Mouse (Mus musculus): ENCODE data around the gene Snorc. TPM values are rescaled to one million over a fixed set of nuclear protein-coding genes. Genes with fewer than 3 reads are reported as not detected.
A peak's percentile ranks its signal among the peaks of the same experiment; 100 is the strongest.

Snorc gene
- total RNA-seq, 2 experiments from 2014 or later, result not detected

GRCm38 (mm10) chr1:87509561-87510165 lies 39.6 kb downstream of the Snorc start, which contains the start of gene Neu2:
Neu2 (plus strand) TSS chr1:87509889.
- intact Hi-C loops (cut with DNase I), result no loop called here
- DNase-seq, result peak; percentile 7 to 8

GRCm38 (mm10) chr1:87510166-87510691 lies 40.2 kb downstream of the Snorc start:
- peak; percentile 11 to 33 for DNase-seq
- intact Hi-C loops (cut with DNase I), result no loop called here

GRCm38 (mm10) chr1:87510845-87511244 lies 40.8 kb downstream of the Snorc start:
- intact Hi-C loops (cut with DNase I), result no loop called here
- no peak for DNase-seq

GRCm38 (mm10) chr1:87520467-87520866 lies 50.4 kb downstream of the Snorc start:
- no peak for DNase-seq
- intact Hi-C loops (cut with DNase I), result no loop called here

GRCm38 (mm10) chr1:87521523-87521922 lies 51.5 kb downstream of the Snorc start:
- no peak for DNase-seq
- intact Hi-C loops (cut with DNase I), result no loop called here

GRCm38 (mm10) chr1:87525041-87525440 lies 55.0 kb downstream of the Snorc start:
- intact Hi-C loops (cut with DNase I), result no loop called here
- DNase-seq, result no peak

Other genes with a start within 250 kb of the Snorc start
- gene Efhd1, start 205.9 kb upstream of the Snorc start, total RNA-seq (2021), result 1 to 10 TPM; 2.5 to 3.7 TPM
- 10 to 100 TPM; 43.3 to 46.4 TPM for gene Gigyf2, start 143.3 kb upstream of the Snorc start, total RNA-seq (2021)
- not detected for gene Kcnj13, start 75.5 kb upstream of the Snorc start, total RNA-seq (2021)
- gene Neu2, start 39.6 kb downstream of the Snorc start, total RNA-seq (2021), result not detected
- under 1 TPM; 0.14 to 0.22 TPM for gene Ngef, start 103.6 kb downstream of the Snorc start, total RNA-seq (2021)
- gene Inpp5d, start 150.0 kb downstream of the Snorc start, total RNA-seq (2021), result 10 to 100 TPM in 1 of 2 experiments, 1 to 10 TPM in 1; 9.0 to 21.8 TPM

Data from heart, postnatal 36 days (tissue).